Mouse (Mus musculus) right cerebral cortex, postnatal 4 days (tissue): ENCODE measurements around the gene Cyp2c66.
"Not testable (repeated sequence)": the region's sequence is repeated elsewhere in the genome, so short reads cannot be mapped to it uniquely, and the experiment has no call there.

Experiments used
- DNase-seq: peaks from one replicate; pipeline ENCODE4 v3.0.0-alpha.2; 2022

The Cyp2c66 gene

GRCm38 (mm10) chr19:39113644-39114043 lies at the start of gene Cyp2c66:
Cyp2c66 (plus strand) TSS chr19:39113898.
- DNase-seq = no peak

GRCm38 (mm10) chr19:39098779-39099178 lies 14.9 kb upstream of the Cyp2c66 start:
- peak; percentile 7 for DNase-seq

DNA sequence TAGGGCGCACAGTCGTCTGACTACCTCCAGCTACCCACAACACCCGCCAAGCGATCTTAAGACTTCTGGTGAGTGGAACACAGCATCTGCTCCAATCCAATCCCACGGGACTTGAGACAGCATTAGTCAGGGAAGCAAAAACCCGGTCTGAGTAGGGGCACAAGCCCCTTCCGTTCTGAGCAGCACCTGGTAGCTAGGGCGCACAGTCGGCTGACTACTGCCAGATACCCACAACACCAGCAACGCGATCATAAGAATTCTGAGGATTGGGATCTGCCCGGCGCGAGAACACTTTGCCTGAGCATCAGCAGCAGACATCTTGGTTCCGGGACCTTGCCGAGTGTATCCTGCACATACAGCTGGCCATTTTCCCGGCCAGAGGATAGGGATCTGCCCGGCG lies 43.1 kb downstream of the Cyp2c66 start:
- not testable (repeated sequence) for DNase-seq
